Mouse (Mus musculus): ENCODE results near the gene Npy4r.

The Npy4r gene

GRCm38 (mm10) chr14:34152342-34152741, at the start of gene Npy4r:
Gene Npy4r, minus strand, starts transcription at chr14:34152489.
- DNase-seq (ENCODE audit: low read depth, low spot score) = no peak

DNA sequence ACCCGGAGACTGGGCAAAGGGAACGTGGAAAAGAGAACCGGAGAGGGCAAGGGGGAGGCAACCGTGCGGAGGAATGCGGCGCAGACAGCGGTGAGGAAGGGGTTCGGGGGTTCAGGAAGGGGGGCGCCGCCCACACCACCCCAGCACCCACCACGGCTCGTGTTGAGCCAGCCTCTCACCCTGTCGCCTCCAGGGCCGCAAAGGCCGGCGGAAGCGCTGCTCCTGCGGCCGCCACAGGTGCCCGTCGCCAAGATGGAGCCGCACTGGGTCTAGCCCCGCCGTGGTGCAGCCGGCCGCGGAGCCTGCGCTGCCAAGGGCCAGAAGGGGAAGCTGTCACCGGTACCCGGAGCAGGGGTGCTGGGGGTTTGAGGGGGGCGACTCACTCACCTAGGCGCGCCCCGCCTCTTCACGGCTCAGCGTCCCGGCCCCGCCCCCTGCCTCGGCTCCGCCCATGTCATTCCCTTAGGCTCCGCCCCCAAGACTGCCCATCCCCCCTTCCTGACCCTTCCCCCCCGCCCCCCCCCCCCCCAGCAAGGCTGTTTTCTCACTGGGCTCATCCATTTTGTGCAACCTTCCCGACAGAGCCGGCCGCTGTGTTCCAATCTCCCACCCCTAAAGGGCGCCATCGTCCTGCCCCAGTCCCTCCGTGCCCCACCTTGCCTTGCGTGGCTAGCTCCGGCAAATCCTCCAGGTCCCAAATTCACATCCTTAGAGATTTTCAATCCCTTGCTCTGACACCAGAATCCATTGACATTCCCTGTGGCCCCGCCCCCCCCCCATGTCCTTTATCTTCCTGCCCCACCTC, 49.1 kb upstream of the Npy4r start, which contains the start of gene Gprin2:
Gene Gprin2 (minus strand): TSS at position 423 of the 805 bp plus-strand sequence.
- DNase-seq (ENCODE audit: low read depth, low spot score) = peak; percentile 22

- no peak for DNase-seq (ENCODE audit: low read depth, low spot score)
Measured at GRCm38 (mm10) chr14:34200738-34201230, 48.5 kb upstream of the Npy4r start.

- DNase-seq (ENCODE audit: low read depth, low spot score) = no peak
Measured at GRCm38 (mm10) chr14:34196706-34197105, 44.4 kb upstream of the Npy4r start.

DNA sequence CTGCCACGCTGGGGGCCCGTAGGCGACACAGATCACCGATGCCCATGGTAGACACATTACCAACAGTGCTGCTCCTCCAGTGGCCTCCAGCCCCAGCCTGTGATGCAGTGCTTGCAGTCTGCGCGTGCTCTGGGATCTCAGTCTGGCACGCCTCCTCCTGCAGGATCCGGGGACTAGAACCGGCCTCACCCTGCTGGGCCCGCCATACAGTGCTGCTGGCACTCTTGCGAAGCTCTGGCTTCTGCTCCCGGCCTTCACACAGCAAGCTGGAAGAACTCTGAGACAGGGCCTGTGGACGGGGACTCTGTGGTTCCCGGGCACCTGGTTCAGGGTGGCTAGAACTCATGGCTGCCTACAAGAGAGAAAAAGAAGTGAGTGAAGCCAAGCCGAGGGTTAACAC, 43.2 kb upstream of the Npy4r start:
- DNase-seq (ENCODE audit: low read depth, low spot score) = no peak

- no peak for DNase-seq (ENCODE audit: low read depth, low spot score)
Measured at GRCm38 (mm10) chr14:34193879-34194278, 41.6 kb upstream of the Npy4r start.

DNA sequence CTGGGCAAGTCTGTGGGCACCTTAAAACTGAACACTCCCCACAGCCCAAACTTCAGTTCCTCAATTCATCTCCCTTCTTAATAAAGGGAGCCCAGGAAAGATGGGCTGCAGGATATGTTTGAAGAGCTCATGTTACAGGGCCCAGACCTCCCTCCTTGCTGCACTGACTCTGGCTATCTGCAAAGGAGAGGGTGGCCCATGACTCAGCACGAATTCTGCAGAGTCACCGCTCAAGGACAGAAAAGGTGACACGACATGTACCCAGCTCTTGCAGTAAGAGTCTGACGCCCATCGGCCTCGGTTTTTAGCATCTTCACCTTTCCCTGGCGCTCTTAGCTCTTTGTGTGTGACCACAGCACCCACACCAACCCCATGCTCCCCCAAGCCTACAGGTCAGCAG, 38.1 kb upstream of the Npy4r start:
- no peak for DNase-seq (ENCODE audit: low read depth, low spot score)

DNA sequence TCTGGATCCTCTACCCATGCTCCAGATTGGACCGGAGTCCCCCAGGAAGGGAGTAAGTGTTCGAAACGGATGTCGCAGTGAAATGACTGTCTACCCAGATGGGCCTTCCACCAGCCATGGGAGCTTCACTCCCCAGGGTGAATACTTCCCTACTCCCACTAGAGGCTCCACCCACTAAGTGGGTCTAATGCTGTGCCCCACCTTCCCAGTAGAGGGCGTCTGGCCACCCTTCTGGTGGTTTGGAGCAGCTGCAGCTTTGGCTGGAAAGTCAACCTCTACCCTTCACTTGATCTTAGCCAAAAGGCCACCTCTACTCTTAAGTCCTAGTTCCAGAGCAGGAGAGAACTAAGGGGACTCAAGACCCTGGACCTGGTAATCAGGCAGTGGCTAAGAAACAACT, 36.3 kb upstream of the Npy4r start:
- DNase-seq (ENCODE audit: low read depth, low spot score) = peak; percentile 43

DNA sequence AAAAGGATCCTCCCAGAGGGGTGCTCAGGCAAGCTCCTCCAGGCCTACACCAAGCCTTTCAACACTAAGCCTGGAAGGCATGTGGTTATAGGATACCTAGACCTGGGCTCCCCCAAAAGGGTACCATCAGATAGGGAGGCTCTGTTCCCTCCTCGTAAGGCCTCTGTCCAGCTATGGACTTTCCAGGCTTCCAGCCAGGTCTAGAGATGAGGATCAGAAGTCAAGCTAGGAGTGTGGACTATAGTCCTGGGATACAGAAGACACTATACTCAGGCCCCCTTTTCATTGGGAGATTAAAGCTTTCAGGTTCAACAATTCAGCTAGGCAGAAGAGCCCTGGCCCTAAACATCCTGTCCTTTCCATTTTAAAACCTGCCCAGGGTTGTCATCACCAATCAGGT, 30.8 kb upstream of the Npy4r start:
- no peak for DNase-seq (ENCODE audit: low read depth, low spot score)

DNA sequence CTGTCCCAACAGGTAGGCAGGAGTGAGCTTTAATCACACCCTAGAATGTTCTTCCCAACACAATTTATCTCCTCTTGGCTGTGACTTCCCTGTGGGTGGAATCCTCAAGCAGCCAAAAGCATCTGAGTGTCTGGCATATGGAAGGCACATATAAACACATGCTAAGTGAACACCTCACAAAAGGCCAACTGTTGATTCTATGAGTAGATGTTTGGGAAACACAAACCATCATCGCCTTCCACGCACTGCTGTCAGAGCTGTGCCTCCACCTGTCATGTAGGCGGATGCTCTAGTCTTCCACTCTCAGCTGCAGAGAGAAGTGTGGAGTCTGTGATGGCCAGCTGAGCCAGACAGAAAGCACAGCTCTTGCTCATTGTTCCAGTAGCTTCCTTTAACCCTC, 27.1 kb upstream of the Npy4r start:
- no peak for DNase-seq (ENCODE audit: low read depth, low spot score)

GRCm38 (mm10) chr14:34171107-34171506, 18.8 kb upstream of the Npy4r start:
- no peak for DNase-seq (ENCODE audit: low read depth, low spot score)

GRCm38 (mm10) chr14:34155752-34156151, 3.5 kb upstream of the Npy4r start:
- DNase-seq (ENCODE audit: low read depth, low spot score) = no peak

DNA sequence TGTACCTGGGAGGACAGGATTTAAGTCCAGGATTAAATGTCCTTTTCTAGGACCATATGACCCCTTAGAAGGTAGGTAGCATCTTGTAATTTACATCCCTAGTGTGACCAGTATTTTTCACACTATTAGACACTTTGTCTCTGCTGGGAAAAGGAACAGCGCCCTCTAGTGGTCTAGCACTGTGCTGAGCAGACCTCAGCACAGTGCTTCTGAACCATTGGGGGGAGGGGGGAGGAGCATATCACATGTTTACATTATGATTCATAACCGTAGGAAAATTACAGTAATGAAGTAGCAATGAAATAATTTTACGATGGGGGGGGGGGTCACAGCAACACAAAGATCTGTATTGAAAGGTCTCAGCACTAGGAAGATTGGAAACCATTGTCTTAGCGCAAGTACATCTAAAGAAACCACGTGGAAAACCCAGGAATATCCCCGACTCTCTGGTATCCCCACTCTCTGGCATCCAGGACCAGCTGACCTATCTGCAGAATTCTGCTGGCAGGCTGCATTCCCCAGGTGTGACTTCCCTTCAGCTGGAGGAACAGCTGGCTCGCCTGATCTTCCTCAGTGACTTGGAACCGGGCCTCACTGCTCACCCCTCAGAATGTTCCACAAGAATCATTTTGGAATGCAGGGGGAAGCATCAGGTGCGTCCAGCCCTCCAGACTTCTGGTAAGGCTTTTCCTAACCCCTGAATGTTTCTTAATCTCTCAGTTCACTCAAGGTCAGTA, 2.5 kb upstream of the Npy4r start:
- peak; percentile 52 for DNase-seq (ENCODE audit: low read depth, low spot score)

GRCm38 (mm10) chr14:34142915-34143314, 9.4 kb downstream of the Npy4r start:
- no peak for DNase-seq (ENCODE audit: low read depth, low spot score)

GRCm38 (mm10) chr14:34142316-34142715, 10.0 kb downstream of the Npy4r start:
- no peak for DNase-seq (ENCODE audit: low read depth, low spot score)

DNA sequence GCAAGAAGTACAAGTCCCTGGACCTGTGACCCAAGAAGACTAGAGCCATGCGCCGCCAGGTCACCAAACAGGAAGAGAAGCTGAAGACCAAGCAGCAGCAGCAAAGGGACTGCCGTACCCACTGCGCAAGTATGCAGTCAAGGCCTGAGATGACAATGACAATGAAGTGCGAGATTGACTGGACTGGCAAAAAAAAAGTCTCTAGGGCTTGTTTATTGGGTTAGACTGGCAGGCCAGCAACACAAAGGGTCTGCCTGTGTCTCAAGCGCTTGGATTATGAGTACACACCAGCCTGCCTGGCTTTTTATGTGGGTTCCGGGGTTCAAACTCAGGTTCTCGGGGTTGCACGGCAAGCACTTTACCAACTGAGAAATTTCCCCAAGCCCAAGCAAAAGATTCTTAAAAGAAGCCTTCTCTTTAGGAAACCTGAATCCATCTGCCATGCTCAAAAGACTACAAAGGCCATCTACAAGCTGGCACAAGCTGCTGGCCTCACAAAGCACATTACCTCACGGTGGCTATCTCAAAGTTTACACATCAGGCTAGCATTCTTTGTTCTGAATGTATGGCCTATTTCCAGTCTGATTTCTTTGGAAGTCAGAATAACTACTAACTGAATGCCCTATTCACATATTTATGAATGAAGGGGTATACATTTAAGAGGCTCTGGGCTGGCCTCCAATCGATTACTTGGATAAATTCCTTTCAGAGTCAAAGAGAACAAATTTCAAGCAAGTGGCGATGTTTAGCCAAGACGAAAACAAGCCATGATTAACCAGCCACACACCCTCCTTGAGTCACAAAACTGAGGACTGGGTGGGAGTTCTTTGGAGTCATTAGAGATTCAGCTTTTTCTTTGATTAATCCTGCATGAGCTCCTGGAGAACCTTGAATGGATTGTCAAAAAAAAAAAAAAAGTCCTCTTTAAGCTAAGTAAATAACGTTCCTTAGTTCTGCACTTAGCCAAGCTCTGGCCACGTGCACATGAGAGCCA, 12.3 kb downstream of the Npy4r start:
- DNase-seq (ENCODE audit: low read depth, low spot score) = no peak

GRCm38 (mm10) chr14:34135391-34135790, 16.9 kb downstream of the Npy4r start:
- no peak for DNase-seq (ENCODE audit: low read depth, low spot score)

- DNase-seq (ENCODE audit: low read depth, low spot score) = no peak
Measured at GRCm38 (mm10) chr14:34131216-34131615, 21.1 kb downstream of the Npy4r start.

DNA sequence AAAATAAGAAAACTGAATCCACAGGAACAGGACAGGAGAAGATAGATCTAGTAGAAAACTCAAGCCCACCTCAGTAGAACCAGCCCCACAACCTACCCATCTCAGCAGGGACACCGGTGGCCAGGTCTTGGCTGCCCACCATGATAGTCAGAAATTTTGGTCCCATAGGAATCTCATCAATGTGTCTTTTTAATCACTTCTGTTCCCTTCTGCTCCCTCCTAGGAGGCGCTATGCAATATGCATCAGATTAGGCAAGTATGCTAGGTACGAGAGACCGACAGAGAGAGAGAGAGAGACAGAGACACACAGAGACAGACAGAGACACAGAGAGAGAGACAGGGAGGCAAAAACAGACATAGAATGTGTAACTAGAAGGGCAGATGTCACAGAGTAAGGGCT, 30.6 kb downstream of the Npy4r start:
- no peak for DNase-seq (ENCODE audit: low read depth, low spot score)

GRCm38 (mm10) chr14:34120923-34121351, 31.4 kb downstream of the Npy4r start:
- DNase-seq (ENCODE audit: low read depth, low spot score) = no peak
